Mouse (Mus musculus) midbrain, embryonic 15.5 days (tissue): ENCODE measurements around the gene Smyd3. TPM values are rescaled to one million over a fixed set of nuclear protein-coding genes. Genes with fewer than 3 reads are reported as not detected.
A peak's percentile ranks its signal among the peaks of the same experiment; 100 is the strongest.

ENCODE experiments used
- ATAC-seq: fragments of 200-750 bp; cut with Nextera tagmentation; replicated peaks from 2 replicates; pipeline ENCODE4 v1.8.0; 2017; ENCODE audit warnings: moderate TSS enrichment
- H3K27ac ChIP-seq: fragments of 300-500 bp; sonication (generic); 2 replicates; pipeline ENCODE4 v1.5.1; 2015; ENCODE audit warnings: mild to moderate bottlenecking, inconsistent platforms
- H3K27me3 ChIP-seq: fragments of 300-500 bp; sonication (generic); replicated peaks from 2 replicates; pipeline ENCODE4 v1.6.1; 2015; ENCODE audit warnings: inconsistent platforms
- H3K36me3 ChIP-seq: fragments of 300-500 bp; sonication (generic); replicated peaks from 2 replicates; pipeline ENCODE4 v1.6.1; 2015; ENCODE audit warnings: inconsistent platforms
- H3K4me1 ChIP-seq: fragments of 300-500 bp; sonication (generic); 2 replicates; pipeline ENCODE4 v1.6.1; 2015; ENCODE audit warnings: inconsistent platforms
- H3K4me2 ChIP-seq: fragments of 300-500 bp; sonication (generic); 2 replicates; pipeline ENCODE4 v1.6.1; 2015; ENCODE audit warnings: inconsistent platforms, mild to moderate bottlenecking, moderate library complexity
- H3K4me3 ChIP-seq: fragments of 300-500 bp; sonication (generic); 2 replicates; pipeline ENCODE4 v1.5.1; 2015; ENCODE audit warnings: mild to moderate bottlenecking, inconsistent platforms
- H3K9ac ChIP-seq: fragments of 300-500 bp; sonication (generic); 2 replicates; pipeline ENCODE4 v1.6.1; 2015; ENCODE audit warnings: mild to moderate bottlenecking, inconsistent platforms
- H3K9me3 ChIP-seq: fragments of 300-500 bp; sonication (generic); 2 replicates; pipeline ENCODE4 v1.6.1; 2016; ENCODE audit warnings: inconsistent platforms
- WGBS: fragments of 180-500 bp; shearing (Covaris S2); methylation state at CpG from one replicate; pipeline ENCODE4 v1.1.7; 2015; ENCODE audit warnings: mixed read lengths; 5-methylcytosine and 5-hydroxymethylcytosine counted together
- polyA plus RNA-seq: library from polyadenylated mRNA; unstranded; fragments of >200 nt; fragmentation: Nextera tagmentation; extraction: Ambion mirVana; gene quantifications from 2 replicates; pipeline ENCODE4 v1.2.1, GENCODE M21; 2015

Smyd3 gene
- polyA plus RNA-seq, 1 experiment from 2014 or later, result 24.8 TPM

DNA sequence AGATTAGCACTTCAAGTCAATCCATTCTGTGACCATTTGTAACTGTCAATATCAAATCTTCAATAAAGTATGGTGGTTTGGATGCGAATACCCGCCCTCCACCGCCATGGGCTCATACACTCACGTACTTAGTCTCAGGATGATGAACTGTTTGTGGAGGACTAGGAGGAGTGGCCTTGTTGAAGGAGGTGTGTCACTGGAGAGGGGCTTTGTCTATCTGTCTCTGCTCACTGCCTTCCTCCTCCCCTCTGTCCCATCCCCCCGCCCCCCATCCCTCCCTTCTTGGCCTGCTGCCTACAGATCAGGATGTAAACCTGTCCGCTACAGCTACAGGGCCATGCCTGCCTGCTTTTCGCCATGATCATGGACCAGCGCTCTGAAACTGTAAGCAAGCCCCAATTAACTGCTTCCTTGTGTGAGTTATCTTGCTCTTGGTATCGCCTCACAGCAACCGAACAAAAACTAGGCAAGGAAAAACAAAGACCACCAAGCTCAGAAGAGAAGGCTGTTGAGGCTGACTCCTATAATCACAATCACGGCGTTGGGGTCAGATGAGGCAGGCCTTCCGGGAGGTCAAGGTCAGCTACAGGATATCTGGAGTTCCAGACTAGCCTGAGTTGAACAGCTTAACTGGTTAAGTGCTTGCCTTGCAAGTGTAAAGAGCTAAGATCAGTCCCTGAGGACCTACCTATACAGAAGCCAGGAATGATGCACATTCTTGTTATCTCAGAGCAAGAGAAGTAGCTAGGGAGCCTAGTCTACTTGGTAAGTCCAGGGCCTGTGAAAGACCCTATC, 7.1 kb downstream of the Smyd3 start:
- ATAC-seq, result no peak

DNA sequence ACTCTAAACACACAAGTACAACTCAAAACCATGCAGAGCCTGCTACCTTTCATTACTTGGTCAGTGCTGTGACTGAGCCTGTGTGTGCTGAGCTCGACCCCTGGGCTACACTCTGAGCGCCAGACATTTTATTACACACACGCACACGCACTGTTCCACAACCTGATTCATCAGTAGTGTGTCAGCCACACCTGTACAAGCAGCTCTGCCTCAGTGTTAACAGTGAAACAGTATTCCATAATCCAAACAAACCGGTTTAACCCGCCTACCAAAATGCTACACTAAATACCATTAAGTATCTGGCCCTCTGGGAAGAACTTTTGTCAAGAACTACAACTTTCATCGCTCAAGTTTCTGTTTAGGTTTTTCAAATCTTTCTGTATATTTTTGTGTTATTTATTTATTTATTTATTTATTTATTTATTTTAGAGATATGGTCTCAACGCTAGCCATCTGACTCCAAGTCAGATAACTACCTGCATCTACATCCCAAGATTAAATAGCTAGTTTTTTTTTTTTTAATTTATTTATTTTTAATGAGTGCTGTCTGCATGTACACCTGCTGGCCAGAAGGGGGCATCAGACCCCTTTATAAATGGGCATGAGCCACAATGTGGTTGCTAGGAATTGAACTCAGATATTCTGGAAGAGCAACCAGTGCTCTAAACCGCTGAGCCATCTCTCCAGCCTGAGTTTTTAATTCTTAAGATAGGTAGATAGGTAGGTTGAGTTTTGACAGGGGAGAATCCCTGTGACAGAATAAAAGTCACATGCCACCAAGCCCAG, 11.1 kb downstream of the Smyd3 start:
- ATAC-seq, result no peak
- 66% methylated on average over 9 of the region's 9 CpGs for WGBS
- Histone ChIP-seq H3K4me3 (no peak overlapping the region), H3K9me3 (no peaks in the 10 kb centered on the region), H3K27ac (no peak overlapping the region), H3K4me2 (no peak overlapping the region), H3K4me1 (no peaks in the 10 kb centered on the region), H3K27me3 (no peaks in the 10 kb centered on the region), H3K36me3 (no peaks in the 10 kb centered on the region), H3K9ac (no peak overlapping the region)

More for the DNA sequence above, 7.1 kb downstream of the Smyd3 start:
- Histone ChIP-seq H3K9me3 (no peaks in the 10 kb centered on the region), H3K27me3 (no peaks in the 10 kb centered on the region), H3K4me2 (no peak overlapping the region), H3K9ac (no peak overlapping the region), H3K36me3 (no peaks in the 10 kb centered on the region), H3K4me3 (no peak overlapping the region), H3K27ac (no peak overlapping the region), H3K4me1 (no peaks in the 10 kb centered on the region)
- 88% methylated on average over 13 of the region's 13 CpGs for WGBS

DNA sequence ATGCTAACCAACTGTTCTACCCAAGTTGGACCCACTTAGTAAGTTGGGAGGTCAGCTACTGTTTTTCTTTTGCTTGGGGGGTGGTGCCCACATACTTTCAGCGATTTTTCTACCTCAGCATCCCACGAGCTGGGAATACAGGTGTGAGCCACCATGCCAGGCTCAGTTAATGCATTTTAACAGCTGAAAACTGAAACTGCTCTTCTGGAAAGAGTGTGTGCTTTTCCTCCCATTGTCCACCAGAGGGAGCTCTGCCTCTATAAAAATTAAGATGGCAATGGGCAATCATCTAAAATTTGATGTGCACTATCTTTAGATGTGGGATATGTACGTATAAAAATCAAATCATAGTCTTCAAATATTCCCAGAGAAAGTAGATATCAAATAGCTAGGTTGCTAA, 15.3 kb downstream of the Smyd3 start:
- WGBS, result 10% methylated on average over 3 of the region's 3 CpGs
- H3K4me1 ChIP-seq, result no peaks in the 10 kb centered on the region
- no peak overlapping the region for H3K4me2 ChIP-seq
- no peaks in the 10 kb centered on the region for H3K27me3 ChIP-seq
- no peaks in the 10 kb centered on the region for H3K9me3 ChIP-seq
- H3K9ac ChIP-seq, result no peak overlapping the region
- H3K36me3 ChIP-seq, result no peaks in the 10 kb centered on the region
- no peak for ATAC-seq
- no peak overlapping the region for H3K4me3 ChIP-seq
- no peak overlapping the region for H3K27ac ChIP-seq

DNA sequence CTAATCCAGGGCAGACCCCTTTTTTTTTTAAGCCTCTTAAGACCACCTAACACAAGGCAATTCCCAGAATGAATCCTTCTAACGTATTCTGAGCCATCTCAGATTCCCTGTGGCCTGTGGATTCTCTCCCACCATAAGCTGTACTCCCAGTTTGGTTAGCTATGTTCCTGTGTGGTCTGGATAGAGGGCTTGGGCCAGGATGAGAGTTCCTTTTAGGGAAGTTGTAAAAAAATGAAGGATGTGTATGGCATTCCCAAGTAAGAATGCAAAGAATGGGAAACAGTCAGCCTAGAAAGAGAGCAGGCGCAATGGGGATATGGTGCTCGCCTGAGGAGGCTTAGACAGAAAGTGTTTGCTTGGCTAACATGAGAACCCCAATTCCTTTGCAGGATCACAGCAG, 18.6 kb downstream of the Smyd3 start:
- Histone ChIP-seq H3K4me3 (no peak overlapping the region), H3K27me3 (no peaks in the 10 kb centered on the region), H3K9ac (no peak overlapping the region), H3K9me3 (no peaks in the 10 kb centered on the region), H3K4me2 (no peak overlapping the region), H3K36me3 (no peaks in the 10 kb centered on the region), H3K27ac (no peak overlapping the region), H3K4me1 (no peaks in the 10 kb centered on the region)
- WGBS, result 82% methylated on average over 3 of the region's 3 CpGs
- ATAC-seq, result no peak

GRCm38 (mm10) chr1:179492908-179493307, 24.9 kb downstream of the Smyd3 start:
- 88% methylated on average over 5 of the region's 5 CpGs for WGBS
- ATAC-seq, result no peak
- H3K4me3 ChIP-seq, result no peak overlapping the region

DNA sequence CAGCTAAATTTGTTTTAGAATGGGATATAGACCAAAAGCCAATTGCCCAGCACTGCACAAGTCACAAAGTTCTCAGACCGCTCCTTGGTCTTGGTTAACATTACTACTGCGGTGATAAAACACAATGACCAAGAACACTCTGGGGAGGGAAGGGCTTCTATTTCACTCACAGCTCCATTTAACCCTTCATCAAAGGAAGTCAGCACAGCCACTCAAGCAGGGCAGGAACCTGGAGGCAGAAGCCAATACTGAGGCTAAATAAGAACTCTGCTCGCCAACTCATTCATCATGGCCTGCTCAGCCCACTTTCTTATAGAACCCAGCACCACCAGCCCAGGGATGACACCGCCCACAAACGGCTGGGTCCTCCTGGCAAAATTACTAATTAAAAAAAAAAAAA, 29.3 kb downstream of the Smyd3 start:
- ATAC-seq, result no peak
- H3K9me3 ChIP-seq, result no peaks in the 10 kb centered on the region
- H3K36me3 ChIP-seq, result no peaks in the 10 kb centered on the region
- no peak overlapping the region for H3K4me3 ChIP-seq
- H3K27me3 ChIP-seq, result no peaks in the 10 kb centered on the region
- no peak overlapping the region for H3K9ac ChIP-seq
- no peak overlapping the region for H3K4me2 ChIP-seq
- 0 out of 2 replicates have a peak, but pooled peaks cover 2% of the 10 kb centered on the region for H3K4me1 ChIP-seq
- no peak overlapping the region for H3K27ac ChIP-seq
- WGBS, result 91% methylated on average over 5 of the region's 5 CpGs

More at GRCm38 (mm10) chr1:179492908-179493307, 24.9 kb downstream of the Smyd3 start:
- H3K36me3 ChIP-seq, result no peaks in the 10 kb centered on the region
- H3K27me3 ChIP-seq, result no peaks in the 10 kb centered on the region
- no peak overlapping the region for H3K27ac ChIP-seq
- no peak overlapping the region for H3K4me2 ChIP-seq
- H3K9me3 ChIP-seq, result no peaks in the 10 kb centered on the region
- no peaks in the 10 kb centered on the region for H3K4me1 ChIP-seq
- no peak overlapping the region for H3K9ac ChIP-seq

- WGBS, result 66% methylated on average over 5 of the region's 5 CpGs
- Histone ChIP-seq H3K4me1 (0 out of 2 replicates have a peak, but pooled peaks cover 2% of the 10 kb centered on the region), H3K9me3 (no peaks in the 10 kb centered on the region), H3K27me3 (no peaks in the 10 kb centered on the region), H3K36me3 (no peaks in the 10 kb centered on the region), H3K9ac (no peak overlapping the region), H3K4me3 (no peak overlapping the region), H3K4me2 (no peak overlapping the region), H3K27ac (no peak overlapping the region)
- ATAC-seq, result no peak
Measured at GRCm38 (mm10) chr1:179487990-179488389, 29.9 kb downstream of the Smyd3 start.

- Histone ChIP-seq H3K9ac (no peak overlapping the region), H3K9me3 (no peaks in the 10 kb centered on the region), H3K27me3 (no peaks in the 10 kb centered on the region), H3K4me2 (no peak overlapping the region), H3K27ac (no peak overlapping the region), H3K36me3 (no peaks in the 10 kb centered on the region), H3K4me1 (0 out of 2 replicates have a peak, but pooled peaks cover 2% of the 10 kb centered on the region), H3K4me3 (no peak overlapping the region)
- no peak for ATAC-seq
- 69% methylated on average over 2 of the region's 2 CpGs for WGBS
Measured at GRCm38 (mm10) chr1:179487238-179487637, 30.6 kb downstream of the Smyd3 start.

GRCm38 (mm10) chr1:179485784-179486540, 31.9 kb downstream of the Smyd3 start:
- H3K9ac ChIP-seq, result no peak overlapping the region
- 21% methylated on average over 3 of the region's 3 CpGs for WGBS

DNA sequence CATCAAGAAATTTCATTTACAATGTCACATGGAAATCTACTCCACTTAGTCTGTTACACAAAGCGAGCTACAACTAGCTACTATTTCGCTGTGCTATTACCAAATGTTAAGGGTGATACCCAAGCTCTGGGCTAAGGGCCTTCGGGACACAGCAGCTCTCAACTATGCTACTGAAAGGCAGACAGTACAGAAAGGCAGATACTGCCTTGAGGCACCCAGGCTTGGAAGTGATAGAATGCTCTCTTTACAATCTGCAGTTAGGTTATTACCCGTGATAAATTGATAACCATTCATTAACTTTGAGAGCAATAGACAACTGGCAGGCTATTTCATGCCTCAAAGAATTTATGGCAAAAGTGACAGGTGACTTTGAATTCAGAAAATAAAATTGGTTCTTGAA, 37.0 kb downstream of the Smyd3 start:
- ATAC-seq, result no peak
- H3K4me3 ChIP-seq, result no peak overlapping the region
- no peaks in the 10 kb centered on the region for H3K36me3 ChIP-seq
- no peaks in the 10 kb centered on the region for H3K9me3 ChIP-seq
- H3K9ac ChIP-seq, result no peak overlapping the region
- H3K4me2 ChIP-seq, result no peak overlapping the region
- WGBS, result 79% methylated on average over 4 of the region's 4 CpGs
- H3K27me3 ChIP-seq, result no peaks in the 10 kb centered on the region
- no peak overlapping the region for H3K27ac ChIP-seq
- 0 out of 2 replicates have a peak, but pooled peaks cover 2% of the 10 kb centered on the region for H3K4me1 ChIP-seq

More at GRCm38 (mm10) chr1:179485784-179486540, 31.9 kb downstream of the Smyd3 start:
- no peaks in the 10 kb centered on the region for H3K9me3 ChIP-seq
- no peak overlapping the region for H3K27ac ChIP-seq
- ATAC-seq, result no peak
- no peak overlapping the region for H3K4me2 ChIP-seq
- no peaks in the 10 kb centered on the region for H3K36me3 ChIP-seq
- H3K4me1 ChIP-seq, result 0 out of 2 replicates have a peak, but pooled peaks cover 2% of the 10 kb centered on the region
- no peak overlapping the region for H3K4me3 ChIP-seq
- H3K27me3 ChIP-seq, result no peaks in the 10 kb centered on the region

DNA sequence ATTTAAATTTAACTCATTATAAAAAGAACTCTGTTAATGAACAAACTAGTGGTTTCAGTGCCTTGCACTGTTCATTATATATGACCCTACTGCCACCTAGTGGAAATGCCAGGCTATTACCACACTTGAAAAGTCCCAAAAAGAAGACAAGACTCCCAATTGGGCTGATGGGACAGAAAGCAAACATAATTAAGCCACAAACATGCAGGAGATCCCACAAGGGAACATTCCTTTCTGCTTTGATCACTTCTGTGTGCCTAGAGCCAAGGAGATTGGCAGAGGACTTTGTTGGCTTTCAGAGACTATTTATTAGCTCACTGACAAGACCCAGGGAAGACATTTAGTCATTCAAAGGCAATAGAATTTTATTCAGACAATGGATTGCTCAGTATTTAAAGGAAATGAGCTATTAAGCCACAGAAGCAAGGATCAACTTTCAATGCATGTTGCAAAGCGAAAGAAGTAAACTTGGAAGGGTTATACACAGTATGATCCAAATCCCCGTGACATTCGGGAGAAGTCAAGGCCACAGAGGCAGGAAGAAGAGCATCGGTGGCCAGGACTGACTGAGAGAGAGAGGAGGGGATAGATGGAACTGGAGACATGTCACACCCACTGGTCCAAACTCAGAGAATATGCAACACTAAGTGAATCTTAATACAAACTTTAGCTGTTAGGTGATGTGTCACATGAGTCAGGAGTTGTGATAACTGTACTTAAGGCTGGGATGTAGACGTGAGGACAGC, 40.5 kb downstream of the Smyd3 start:
- Histone ChIP-seq H3K27me3 (no peaks in the 10 kb centered on the region), H3K36me3 (no peaks in the 10 kb centered on the region), H3K4me3 (no peak overlapping the region), H3K27ac (no peak overlapping the region), H3K4me1 (0 out of 2 replicates have a peak, but pooled peaks cover 2% of the 10 kb centered on the region), H3K9ac (no peak overlapping the region), H3K9me3 (no peaks in the 10 kb centered on the region), H3K4me2 (no peak overlapping the region)
- 72% methylated on average over 5 of the region's 5 CpGs for WGBS
- peak; percentile 83 for ATAC-seq
